Mouse (Mus musculus): Measurements from ENCODE around the gene Wdr24. TPM values are rescaled to one million over a fixed set of nuclear protein-coding genes. Genes with fewer than 3 reads are reported as not detected.

The Wdr24 gene
- polyA plus RNA-seq, 1 experiment = 18.0 TPM

GRCm38 (mm10) chr17:25843636-25844395 lies 20.4 kb downstream of the Wdr24 start:
- H3K4me2 ChIP-seq (ENCODE audit: low read depth) = peak overlapping the region; percentile 68
- no peaks in the 10 kb centered on the region for H3K27me3 ChIP-seq (ENCODE audit: control insufficient read depth, insufficient read depth, insufficient read length)
- H3ac ChIP-seq (ENCODE audit: control insufficient read depth, insufficient read length) = peak overlapping the region; percentile 59
- peaks cover 4% of the 10 kb centered on the region for H3K36me3 ChIP-seq (ENCODE audit: control insufficient read depth, insufficient read depth)
- peaks cover 12% of the 10 kb centered on the region for H3K79me2 ChIP-seq (ENCODE audit: control insufficient read depth, insufficient read depth)
- H3K4me3 ChIP-seq = peak overlapping the region; percentile 42
- TF ChIP-seq E2F4 (IDR thresholded peaks at IDR 0.05; ENCODE audit: insufficient read depth) (no peak), REST (IDR thresholded peaks at IDR 0.05; ENCODE audit: insufficient read depth, insufficient read length) (no peak), MYOG (IDR thresholded peaks at IDR 0.05; ENCODE audit: control insufficient read depth in 1 of 3, insufficient read depth in 1 of 3, insufficient read length in 2 of 3, low read depth in 2 of 3) (no peak), TCF12 (IDR thresholded peaks at IDR 0.05; ENCODE audit: insufficient read depth, poor library complexity, severe bottlenecking) (no peak), POLR2AphosphoS2 (IDR thresholded peaks at IDR 0.05; ENCODE audit: insufficient read length, low read depth) (no peak), USF1 (IDR thresholded peaks at IDR 0.05; ENCODE audit: low read depth) (no peak), POLR2A (IDR thresholded peaks at IDR 0.05; ENCODE audit: insufficient read length, low read depth) (no peak), MAX (IDR thresholded peaks at IDR 0.05; ENCODE audit: low read depth) (no peak), CEBPB (IDR thresholded peaks at IDR 0.05; ENCODE audit: insufficient read depth, poor library complexity, severe bottlenecking) (no peak), SRF (IDR thresholded peaks at IDR 0.05; ENCODE audit: control insufficient read depth, insufficient read length, low read depth) (no peak), MYOD1 (IDR thresholded peaks at IDR 0.05; ENCODE audit: control insufficient read depth in 1 of 3, insufficient read length in 2 of 3, low read depth in 2 of 3) (no peak), TCF3 (IDR thresholded peaks at IDR 0.05; ENCODE audit: insufficient read length, low read depth) (no peak)

- Histone ChIP-seq H3K27me3 (ENCODE audit: control insufficient read depth, insufficient read depth, insufficient read length) (no peaks in the 10 kb centered on the region), H3K4me3 (peak within 1 kb of the TSS; percentile 42), H3K4me2 (ENCODE audit: low read depth) (peak within 1 kb of the TSS; percentile 80), H3K79me2 (ENCODE audit: control insufficient read depth, insufficient read depth) (peaks cover 12% of the 10 kb centered on the region), H3K36me3 (ENCODE audit: control insufficient read depth, insufficient read depth) (peaks cover 4% of the 10 kb centered on the region), H3ac (ENCODE audit: control insufficient read depth, insufficient read length) (peak within 1 kb of the TSS; percentile 59)
- TF ChIP-seq POLR2A (IDR thresholded peaks at IDR 0.05; ENCODE audit: insufficient read length, low read depth) (peak; percentile 91), TCF12 (IDR thresholded peaks at IDR 0.05; ENCODE audit: insufficient read depth, poor library complexity, severe bottlenecking) (no peak), MYOG (IDR thresholded peaks at IDR 0.05; ENCODE audit: control insufficient read depth in 1 of 3, insufficient read depth in 1 of 3, insufficient read length in 2 of 3, low read depth in 2 of 3) (peak in 1 of 3 experiments; percentile 4), MAX (IDR thresholded peaks at IDR 0.05; ENCODE audit: low read depth) (no peak), POLR2AphosphoS2 (IDR thresholded peaks at IDR 0.05; ENCODE audit: insufficient read length, low read depth) (peak; percentile 84)
Observed at GRCm38 (mm10) chr17:25844396-25844901, 21.0 kb downstream of the Wdr24 start, which contains the start of gene Rhot2. TSS of gene Rhot2 (minus strand) at chr17:25844851.

- H3K27me3 ChIP-seq (ENCODE audit: control insufficient read depth, insufficient read depth, insufficient read length) = no peaks in the 10 kb centered on the region
- no peak overlapping the region for H3ac ChIP-seq (ENCODE audit: control insufficient read depth, insufficient read length)
- no peaks in the 10 kb centered on the region for H3K36me3 ChIP-seq (ENCODE audit: control insufficient read depth, insufficient read depth)
- H3K79me2 ChIP-seq (ENCODE audit: control insufficient read depth, insufficient read depth) = no peaks in the 10 kb centered on the region
- TF ChIP-seq E2F4 (IDR thresholded peaks at IDR 0.05; ENCODE audit: insufficient read depth) (no peak), MAX (IDR thresholded peaks at IDR 0.05; ENCODE audit: low read depth) (no peak), MYOG (IDR thresholded peaks at IDR 0.05; ENCODE audit: control insufficient read depth in 1 of 3, insufficient read depth in 1 of 3, insufficient read length in 2 of 3, low read depth in 2 of 3) (no peak), MYOD1 (IDR thresholded peaks at IDR 0.05; ENCODE audit: control insufficient read depth in 1 of 3, insufficient read length in 2 of 3, low read depth in 2 of 3) (no peak), TCF3 (IDR thresholded peaks at IDR 0.05; ENCODE audit: insufficient read length, low read depth) (no peak)
- H3K4me2 ChIP-seq (ENCODE audit: low read depth) = peak overlapping the region; percentile 86
- H3K4me3 ChIP-seq = peak overlapping the region; percentile 32
Observed at GRCm38 (mm10) chr17:25860229-25860628, 36.8 kb downstream of the Wdr24 start.

- H3K79me2 ChIP-seq (ENCODE audit: control insufficient read depth, insufficient read depth) = no peaks in the 10 kb centered on the region
- peak within 1 kb of the TSS; percentile 86 for H3K4me2 ChIP-seq (ENCODE audit: low read depth)
Observed at GRCm38 (mm10) chr17:25860832-25861703, 37.6 kb downstream of the Wdr24 start, which contains the start of gene Wdr90. TSS of gene Wdr90 (minus strand) at chr17:25861501.

More at GRCm38 (mm10) chr17:25860832-25861703, 37.6 kb downstream of the Wdr24 start, which contains the start of gene Wdr90:
- peak within 1 kb of the TSS; percentile 32 for H3K4me3 ChIP-seq
- H3ac ChIP-seq (ENCODE audit: control insufficient read depth, insufficient read length) = peak within 1 kb of the TSS; percentile 11
- no peaks in the 10 kb centered on the region for H3K36me3 ChIP-seq (ENCODE audit: control insufficient read depth, insufficient read depth)
- no peaks in the 10 kb centered on the region for H3K27me3 ChIP-seq (ENCODE audit: control insufficient read depth, insufficient read depth, insufficient read length)
- TF ChIP-seq MYOG (IDR thresholded peaks at IDR 0.05; ENCODE audit: control insufficient read depth in 1 of 3, insufficient read depth in 1 of 3, insufficient read length in 2 of 3, low read depth in 2 of 3) (peak in 2 of 3 experiments; percentile 43 to 52), MAX (IDR thresholded peaks at IDR 0.05; ENCODE audit: low read depth) (no peak), USF1 (IDR thresholded peaks at IDR 0.05; ENCODE audit: low read depth) (no peak), CEBPB (IDR thresholded peaks at IDR 0.05; ENCODE audit: insufficient read depth, poor library complexity, severe bottlenecking) (peak; percentile 56; the same call in 1 of the 2 replicates), TCF12 (IDR thresholded peaks at IDR 0.05; ENCODE audit: insufficient read depth, poor library complexity, severe bottlenecking) (no peak), SRF (IDR thresholded peaks at IDR 0.05; ENCODE audit: control insufficient read depth, insufficient read length, low read depth) (peak; percentile 71), MYOD1 (IDR thresholded peaks at IDR 0.05; ENCODE audit: control insufficient read depth in 1 of 3, insufficient read length in 2 of 3, low read depth in 2 of 3) (peak in 2 of 3 experiments; percentile 52 to 59), E2F4 (IDR thresholded peaks at IDR 0.05; ENCODE audit: insufficient read depth) (peak; percentile 86), POLR2A (IDR thresholded peaks at IDR 0.05; ENCODE audit: insufficient read length, low read depth) (peak; percentile 89), POLR2AphosphoS2 (IDR thresholded peaks at IDR 0.05; ENCODE audit: insufficient read length, low read depth) (peak; percentile 86), REST (IDR thresholded peaks at IDR 0.05; ENCODE audit: insufficient read depth, insufficient read length) (no peak), TCF3 (IDR thresholded peaks at IDR 0.05; ENCODE audit: insufficient read length, low read depth) (no peak)
